Mouse (Mus musculus): Measurements from ENCODE around the gene Mtmr12. TPM values are rescaled to one million over a fixed set of nuclear protein-coding genes. Genes with fewer than 3 reads are reported as not detected.

Mtmr12 gene
- total and polyA plus RNA-seq, 3 experiments, result 14.3 to 38.2 TPM; not detected in 1

GRCm38 (mm10) chr15:12236961-12237360, 32.1 kb downstream of the Mtmr12 start:
- peak overlapping the region; percentile 28; the same call in 1 of the 2 replicates for H3K9ac ChIP-seq (ENCODE audit: control insufficient read depth, low read depth, low read length, poor library complexity, severe bottlenecking)
- H3K4me3 ChIP-seq (ENCODE audit: control insufficient read depth in 1 of 2, insufficient read depth in 1 of 2, low read depth in 2 of 2, low read length in 2 of 2), result no peak overlapping the region
- H3K9me3 ChIP-seq (replicated peaks; ENCODE audit: insufficient read depth, low read length), result no peaks in the 10 kb centered on the region
- peak; percentile 89 for DNase-seq (ENCODE audit: low read depth, low spot score)
- H3K4me1 ChIP-seq (ENCODE audit: control insufficient read depth in 1 of 2, insufficient read depth in 2 of 2, low read length in 2 of 2), result peaks cover 39 to 58% of the 10 kb centered on the region in 2 experiments
- no peaks in the 10 kb centered on the region for H3K27me3 ChIP-seq (ENCODE audit: control insufficient read depth in 1 of 2, insufficient read depth in 2 of 2, low read length in 2 of 2)
- H3K27ac ChIP-seq (ENCODE audit: control insufficient read depth, low read depth, low read length), result peak overlapping the region; percentile 96
- H3K79me2 ChIP-seq (ENCODE audit: control insufficient read depth, insufficient read depth, low read length, poor library complexity), result no peaks in the 10 kb centered on the region
- peaks cover 16 to 69% of the 10 kb centered on the region in 2 experiments for H3K36me3 ChIP-seq (ENCODE audit: control insufficient read depth in 1 of 2, insufficient read depth in 2 of 2, low read length in 2 of 2)
- TF ChIP-seq CTCF (IDR thresholded peaks at IDR 0.05 in 2 of 3, conservative IDR thresholded peaks at IDR 0.05 in 1 of 3; ENCODE audit: control insufficient read depth in 1 of 3, insufficient read depth in 1 of 3, low read depth in 2 of 3, low read length in 3 of 3, poor library complexity in 1 of 3, severe bottlenecking in 1 of 3), result no peak
- TF ChIP-seq GATA1 (IDR thresholded peaks at IDR 0.05; ENCODE audit: low read depth, low read length), result peak; percentile 99
- no peak for TF ChIP-seq UBTF (IDR thresholded peaks at IDR 0.05; ENCODE audit: borderline replicate concordance, insufficient read depth, low read depth, low read length)
- TF ChIP-seq RCOR1 (IDR thresholded peaks at IDR 0.05; ENCODE audit: low read depth, low read length), result peak; percentile 93
- peak; percentile 39; the same call in 1 of the 2 replicates for TF ChIP-seq ELF1 (IDR thresholded peaks at IDR 0.05; ENCODE audit: low read depth, low read length)
- TF ChIP-seq HCFC1 (IDR thresholded peaks at IDR 0.05; ENCODE audit: low read depth, low read length), result 0 out of 2 replicates have a peak, but pooled peaks have one; percentile 37
- TF ChIP-seq POLR2A (IDR thresholded peaks at IDR 0.05; ENCODE audit: control insufficient read depth in 1 of 2, insufficient read depth in 1 of 2, low read depth in 1 of 2, low read length in 2 of 2, poor library complexity in 1 of 2), result no peak
- peak; percentile 95 for TF ChIP-seq MYB (IDR thresholded peaks at IDR 0.05; ENCODE audit: low read depth, low read length)
- TF ChIP-seq BHLHE40 (IDR thresholded peaks at IDR 0.05; ENCODE audit: borderline replicate concordance, low read depth, low read length), result peak; percentile 79
- no peak for TF ChIP-seq POLR2AphosphoS5 (IDR thresholded peaks at IDR 0.05; ENCODE audit: borderline replicate concordance, low read depth, low read length)
- TF ChIP-seq MXI1 (IDR thresholded peaks at IDR 0.05; ENCODE audit: low read depth, low read length), result peak; percentile 35; the same call in 1 of the 2 replicates
- TF ChIP-seq TCF12 (IDR thresholded peaks at IDR 0.05; ENCODE audit: low read depth, low read length), result peak; percentile 99
- TF ChIP-seq EP300 (IDR thresholded peaks at IDR 0.05; ENCODE audit: low read depth in 1 of 2, low read length in 2 of 2), result peak; percentile 99 to 100
- TF ChIP-seq SMC3 (IDR thresholded peaks at IDR 0.05; ENCODE audit: low read depth, low read length), result no peak
- TF ChIP-seq TBP (IDR thresholded peaks at IDR 0.05; ENCODE audit: low read depth, low read length), result peak; percentile 50; the same call in 1 of the 2 replicates
- TF ChIP-seq KAT2A (conservative IDR thresholded peaks at IDR 0.05; ENCODE audit: low read depth, low read length), result no peak
- TF ChIP-seq SIN3A (IDR thresholded peaks at IDR 0.05; ENCODE audit: low read length), result peak; percentile 93
- TF ChIP-seq ZKSCAN1 (IDR thresholded peaks at IDR 0.05; ENCODE audit: low read depth, low read length), result no peak
- no peak for TF ChIP-seq CHD1 (IDR thresholded peaks at IDR 0.05; ENCODE audit: low read depth, low read length)
- no peak for TF ChIP-seq POLR2AphosphoS2 (IDR thresholded peaks at IDR 0.05; ENCODE audit: low read length)
- TF ChIP-seq MYC (IDR thresholded peaks at IDR 0.05; ENCODE audit: low read depth, low read length), result peak; percentile 87
- no peak for TF ChIP-seq NRF1 (IDR thresholded peaks at IDR 0.05; ENCODE audit: insufficient read depth, low read depth, low read length, poor library complexity, severe bottlenecking)
- no peak for TF ChIP-seq RAD21 (IDR thresholded peaks at IDR 0.05; ENCODE audit: low read depth, low read length)
- no peak; the same call in 1 of the 2 replicates for TF ChIP-seq JUND (IDR thresholded peaks at IDR 0.05; ENCODE audit: low read depth, low read length)
- 0 out of 2 replicates have a peak, but pooled peaks have one; percentile 46 for TF ChIP-seq MAZ (IDR thresholded peaks at IDR 0.05; ENCODE audit: low read depth, low read length)
- no peak for TF ChIP-seq GABPA (IDR thresholded peaks at IDR 0.05; ENCODE audit: low read depth, low read length)
- TF ChIP-seq MAFK (IDR thresholded peaks at IDR 0.05; ENCODE audit: borderline replicate concordance, low read depth, low read length), result peak; percentile 67; the same call in 1 of the 2 replicates
- no peak for TF ChIP-seq USF1 (IDR thresholded peaks at IDR 0.05; ENCODE audit: low read depth, low read length)
- no peak for TF ChIP-seq ZC3H11A (IDR thresholded peaks at IDR 0.05; ENCODE audit: low read depth, low read length)
- TF ChIP-seq E2F4 (IDR thresholded peaks at IDR 0.05; ENCODE audit: borderline replicate concordance, low read depth, low read length), result no peak
- no peak for TF ChIP-seq ZNF384 (IDR thresholded peaks at IDR 0.05; ENCODE audit: low read depth, low read length)
- no peak for TF ChIP-seq ZMIZ1 (IDR thresholded peaks at IDR 0.05; ENCODE audit: low read depth, low read length)
- no peak; the same call in 1 of the 2 replicates for TF ChIP-seq MAX (IDR thresholded peaks at IDR 0.05; ENCODE audit: low read length)
- TF ChIP-seq MEF2A (IDR thresholded peaks at IDR 0.05; ENCODE audit: extremely low read depth, insufficient replicate concordance, low read depth, low read length, poor library complexity, severe bottlenecking), result peak; percentile 84; the same call in 1 of the 2 replicates
- no peak for TF ChIP-seq NELFE (IDR thresholded peaks at IDR 0.05; ENCODE audit: low read depth, low read length)
- no peak for TF ChIP-seq CHD2 (IDR thresholded peaks at IDR 0.05; ENCODE audit: low read length)
- TF ChIP-seq ETS1 (IDR thresholded peaks at IDR 0.05; ENCODE audit: low read depth, low read length), result peak; percentile 95
- TF ChIP-seq TAL1 (IDR thresholded peaks at IDR 0.05; ENCODE audit: low read length), result peak; percentile 84

Data from MEL (cell line).